16 mouse cellular contexts compared by ENCODE assay signal in the genomic region with DNA sequence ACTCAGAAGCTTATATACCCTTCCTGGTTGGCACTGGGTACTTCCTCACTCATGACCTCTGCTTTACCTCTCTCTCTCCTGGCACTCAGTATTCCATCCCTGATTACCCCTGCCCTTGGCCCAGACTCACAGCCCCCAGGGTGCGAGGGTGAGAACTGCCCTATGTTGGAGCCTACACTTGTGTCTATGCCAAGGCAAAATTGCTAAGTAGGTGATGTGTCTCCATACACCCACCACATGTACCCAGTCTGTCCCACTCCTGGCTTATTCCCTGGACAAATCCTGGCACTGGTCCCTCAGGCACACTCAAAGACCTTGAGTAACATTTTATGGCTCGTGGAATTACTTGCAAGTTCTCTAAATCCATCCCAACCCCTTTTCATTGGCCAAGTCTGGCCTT.
DNase-seq lines count a peak whose midpoint lies in the region; ATAC-seq and TF ChIP-seq lines count a peak whose summit lies in the region.
"Had no signal": no experiment of that assay in that cellular context is flagged by ENCODE, and none has a peak within 500 bp of the region (broad histone marks: within the 10 kb centered on the region; RNA-seq: fewer than 3 reads in every experiment).

No protein-coding gene starts in this region.

- H3K4me2 ChIP-seq in heart, embryonic 11.5 days, result no peak overlapping the region
- H3K4me2 ChIP-seq in lung, postnatal 0 days (replicated peaks; ENCODE audit: low read depth, low read length), result no peak overlapping the region
- H3K4me2 ChIP-seq: heart, embryonic 13.5 days; liver, embryonic 12.5 days; lung, embryonic 15.5 days had no signal

- TF ChIP-seq EP300 in lung, postnatal 0 days (IDR thresholded peaks at IDR 0.05), result no peak

- H3K27ac ChIP-seq in heart, embryonic 11.5 days (ENCODE audit: low read depth, low read length), result no peak overlapping the region
- no peak overlapping the region for H3K27ac ChIP-seq in lung, postnatal 0 days (ENCODE audit: low read length)
- H3K27ac ChIP-seq in hindbrain, embryonic 10.5 days, result no peak overlapping the region
- H3K27ac ChIP-seq: heart, embryonic 13.5 days; liver, embryonic 12.5 days; lung, embryonic 15.5 days had no signal

- WGBS in heart, embryonic 11.5 days (ENCODE audit: insufficient replicate concordance), result 78% methylated on average over 2 of the region's 2 CpGs
- WGBS in lung, postnatal 0 days, result 52% methylated on average over 2 of the region's 2 CpGs
- WGBS in hindbrain, embryonic 10.5 days, result 87% methylated on average over 2 of the region's 2 CpGs

- no peak overlapping the region for H3K4me3 ChIP-seq in heart, embryonic 11.5 days (ENCODE audit: low read depth, low read length)
- no peak overlapping the region for H3K4me3 ChIP-seq in lung, postnatal 0 days (ENCODE audit: low read depth, low read length)
- H3K4me3 ChIP-seq in hindbrain, embryonic 10.5 days, result no peak overlapping the region
- H3K4me3 ChIP-seq: heart, embryonic 13.5 days; liver, embryonic 12.5 days; lung, embryonic 15.5 days had no signal

- ATAC-seq in heart, embryonic 11.5 days (replicated peaks; ENCODE audit: insufficient number of reproducible peaks, low FRiP score, low TSS enrichment), result no peak
- ATAC-seq in lung, postnatal 0 days, result peak; percentile 72
- ATAC-seq: liver, embryonic 12.5 days; midbrain, embryonic 16.5 days had no signal

- no peak overlapping the region for H3K9ac ChIP-seq in heart, embryonic 11.5 days (ENCODE audit: low read depth, low read length)
- H3K9ac ChIP-seq in lung, postnatal 0 days (replicated peaks; ENCODE audit: low read depth), result no peak overlapping the region
- H3K9ac ChIP-seq: heart, embryonic 13.5 days; liver, embryonic 12.5 days; lung, embryonic 15.5 days had no signal

- peak; percentile 92 for DNase-seq in heart, adult 11 months
- peak; percentile 43 for DNase-seq in lung, postnatal 0 days (ENCODE audit: low spot score)
- no peak for DNase-seq in lung, adult 18-20 months
- DNase-seq in fat pad, adult 2 months (ENCODE audit: extremely low read depth, low read depth, low spot score), result peak; percentile 100
- no peak for DNase-seq in cerebellum, postnatal 4 days (ENCODE audit: low spot score in 2 of 2)
- no peak for DNase-seq in spleen, postnatal 14 days (ENCODE audit: low spot score in 2 of 2)
- no peak for DNase-seq in hindbrain, embryonic 10.5 days (ENCODE audit: low spot score)
- DNase-seq: cerebellum, adult 9-10 months; gastrocnemius, postnatal 25 days; heart, postnatal 4 days; left cerebral cortex, postnatal 4 days had no signal

- no peaks in the 10 kb centered on the region for H3K27me3 ChIP-seq in heart, embryonic 11.5 days (ENCODE audit: control insufficient read depth, insufficient read depth, low read length)
- no peaks in the 10 kb centered on the region for H3K27me3 ChIP-seq in lung, postnatal 0 days (replicated peaks; ENCODE audit: insufficient read depth, low read length)
- no peaks in the 10 kb centered on the region for H3K27me3 ChIP-seq in hindbrain, embryonic 10.5 days (ENCODE audit: insufficient read depth, poor library complexity, severe bottlenecking)
- H3K27me3 ChIP-seq: heart, embryonic 13.5 days; liver, embryonic 12.5 days; lung, embryonic 15.5 days had no signal

- H3K9me3 ChIP-seq in heart, embryonic 11.5 days (replicated peaks; ENCODE audit: control insufficient read depth, low read length), result no peaks in the 10 kb centered on the region
- H3K9me3 ChIP-seq in lung, postnatal 0 days (ENCODE audit: low read length), result no peaks in the 10 kb centered on the region
- H3K9me3 ChIP-seq in hindbrain, embryonic 10.5 days, result no peaks in the 10 kb centered on the region
- H3K9me3 ChIP-seq: heart, embryonic 13.5 days; liver, embryonic 12.5 days; lung, embryonic 15.5 days had no signal

- no peaks in the 10 kb centered on the region for H3K36me3 ChIP-seq in heart, embryonic 11.5 days (ENCODE audit: control insufficient read depth, insufficient read depth, low read length)
- H3K36me3 ChIP-seq in lung, postnatal 0 days (ENCODE audit: insufficient read depth, low read length), result no peaks in the 10 kb centered on the region
- H3K36me3 ChIP-seq in hindbrain, embryonic 10.5 days, result no peaks in the 10 kb centered on the region
- H3K36me3 ChIP-seq: heart, embryonic 13.5 days; liver, embryonic 12.5 days; lung, embryonic 15.5 days had no signal

- no peak for TF ChIP-seq CTCF in lung, postnatal 0 days (IDR thresholded peaks at IDR 0.05)

- H3K4me1 ChIP-seq in heart, embryonic 11.5 days (ENCODE audit: control insufficient read depth, insufficient read depth, low read length), result no peaks in the 10 kb centered on the region
- no peaks in the 10 kb centered on the region for H3K4me1 ChIP-seq in lung, postnatal 0 days (ENCODE audit: insufficient read depth, low read depth, low read length)
- peaks cover 3% of the 10 kb centered on the region; the same call in 1 of the 2 replicates for H3K4me1 ChIP-seq in hindbrain, embryonic 10.5 days (replicated peaks)
- H3K4me1 ChIP-seq: liver, embryonic 12.5 days had no signal

Comparison
In these comparisons a context has a peak if more than half of its experiments do, and no peak if none do; other contexts are left out.
1. DNase-seq: peak in heart, adult 11 months (single experiment), lung, postnatal 0 days (single experiment) and fat pad, adult 2 months (single experiment); none in lung, adult 18-20 months (0 of 2), cerebellum, postnatal 4 days (0 of 2), spleen, postnatal 14 days (0 of 2) and hindbrain, embryonic 10.5 days (single experiment).